Mouse (Mus musculus) thymus, postnatal 0 days (tissue): Measurements from ENCODE around the gene Ttc29. TPM values are rescaled to one million over a fixed set of nuclear protein-coding genes. Genes with fewer than 3 reads are reported as not detected.

Experiments
- polyA plus RNA-seq: library from polyadenylated mRNA; unstranded; fragments of >200 nt; fragmentation: Nextera tagmentation; extraction: Ambion mirVana; gene quantifications from 2 replicates; pipeline ENCODE4 v1.2.1, GENCODE M21; 2015

Ttc29 gene
- polyA plus RNA-seq, 1 experiment from 2014 or later = 0.23 TPM

Other genes with a start within 250 kb of the Ttc29 start
- not detected in 2 replicates for gene Pou4f2, start 223.3 kb downstream of the Ttc29 start, polyA plus RNA-seq